Comparison of ENCODE assay signal across 24 mouse cellular contexts in genomic region chr19:5518721-5519120, GRCm38 (mm10). TPM values are rescaled to one million over a fixed set of nuclear protein-coding genes. Genes with fewer than 3 reads are reported as not detected.
"Had no signal": no experiment of that assay in that cellular context is flagged by ENCODE, and none has a peak within 500 bp of the region (broad histone marks: within the 10 kb centered on the region; RNA-seq: fewer than 3 reads in every experiment).

No protein-coding gene starts in this region.

- H3K9ac ChIP-seq: kidney, embryonic 15.5 days; limb, embryonic 13.5 days; liver, embryonic 12.5 days; liver, embryonic 15.5 days had no signal

- H3K4me3 ChIP-seq: kidney, embryonic 15.5 days; limb, embryonic 10.5 days; limb, embryonic 13.5 days; liver, embryonic 12.5 days; liver, embryonic 15.5 days had no signal

- H3K4me1 ChIP-seq: kidney, embryonic 15.5 days; limb, embryonic 13.5 days; liver, embryonic 12.5 days had no signal

- H3K27ac ChIP-seq: hindbrain, postnatal 0 days; kidney, embryonic 15.5 days; limb, embryonic 10.5 days; limb, embryonic 13.5 days; liver, embryonic 12.5 days; liver, embryonic 15.5 days had no signal

- DNase-seq: kidney, adult 18-20 months; kidney, postnatal 4 days; lung, adult 2 months; lung, postnatal 14 days; lung, postnatal 4 days; midbrain, embryonic 14.5 days; thymus, adult 18-20 months; thymus, postnatal 36 days had no signal

- H3K4me2 ChIP-seq: kidney, embryonic 15.5 days; limb, embryonic 13.5 days; liver, embryonic 12.5 days; liver, embryonic 15.5 days; midbrain, embryonic 11.5 days had no signal

- H3K36me3 ChIP-seq: kidney, embryonic 15.5 days; limb, embryonic 10.5 days; limb, embryonic 13.5 days; liver, embryonic 12.5 days; liver, embryonic 15.5 days had no signal

- H3K27me3 ChIP-seq: kidney, embryonic 15.5 days; limb, embryonic 13.5 days; liver, embryonic 15.5 days had no signal

- ATAC-seq: hindbrain, postnatal 0 days; inflammation-experienced regulatory T-cells, adult 6 months; liver, embryonic 12.5 days had no signal

- H3K9me3 ChIP-seq: kidney, embryonic 15.5 days; limb, embryonic 10.5 days; limb, embryonic 13.5 days; liver, embryonic 12.5 days; liver, embryonic 15.5 days had no signal

RNA-seq across cellular contexts. Expression of gene 1700020D05Rik, which starts 15.1 kb away (rescaled TPM):
- polyA plus RNA-seq: hindbrain, postnatal 0 days; limb, embryonic 10.5 days; limb, embryonic 13.5 days; liver, embryonic 12.5 days; lung, embryonic 16.5 days; midbrain, embryonic 11.5 days had no signal

RNA-seq across cellular contexts. Expression of gene Ovol1, which starts 41.7 kb away (rescaled TPM):
- total RNA-seq: hindbrain, postnatal 0 days; layer of hippocampus, adult 18-20 months; layer of hippocampus, postnatal 14 days; left cerebral cortex, adult 18-20 months; left cerebral cortex, postnatal 25 days; megakaryocyte progenitor cell, adult 5-6 weeks; megakaryocyte-erythroid progenitor cell, adult 5-6 weeks had no signal
- polyA plus RNA-seq: inflammation-experienced regulatory T-cells, adult 6 months; liver, embryonic 12.5 days; liver, embryonic 15.5 days; midbrain, embryonic 14.5 days; neural tube, embryonic 14.5 days had no signal
